Mouse (Mus musculus) cortical plate, adult 2 months (tissue): ENCODE measurements around the gene Olfr1417. TPM values are rescaled to one million over a fixed set of nuclear protein-coding genes. Genes with fewer than 3 reads are reported as not detected.

Source experiments
- H3K27ac ChIP-seq: fragments of 200-500 bp; 2 replicates; pipeline ENCODE4 v1.5.1; 2012; ENCODE audit warnings: low read length, control low read depth, inconsistent platforms; ENCODE audit not compliant: insufficient read depth
- H3K4me1 ChIP-seq: fragments of 200-500 bp; 2 replicates; pipeline ENCODE4 v1.6.1; 2011; ENCODE audit warnings: low read length; ENCODE audit not compliant: control insufficient read depth, insufficient read depth
- H3K4me3 ChIP-seq: fragments of 200-500 bp; 2 replicates; pipeline ENCODE4 v1.5.1; 2011; ENCODE audit warnings: mild to moderate bottlenecking, low read length, control low read depth; ENCODE audit not compliant: insufficient read depth
- CTCF ChIP-seq: fragments of 200-500 bp; IDR thresholded peaks from 2 replicates; pipeline ENCODE4 v1.5.1; 2011; ENCODE audit warnings: mild to moderate bottlenecking, control low read depth, low read length; ENCODE audit not compliant: insufficient read depth; ENCODE audit errors: extremely low read depth
- POLR2A ChIP-seq: fragments of 200-500 bp; IDR thresholded peaks from 2 replicates; pipeline ENCODE4 v1.6.1; 2011; ENCODE audit warnings: mild to moderate bottlenecking, low read length, control low read depth; ENCODE audit not compliant: insufficient read depth; ENCODE audit errors: extremely low read depth
- polyA plus RNA-seq: library from polyadenylated mRNA; depleted of rRNA; stranded (reverse); fragments of >200 nt; gene quantifications from 2 replicates; pipeline ENCODE4 v1.2.3, GENCODE M21; 2012; rRNA removed

Olfr1417 gene
- polyA plus RNA-seq, 1 experiment = not detected

DNA sequence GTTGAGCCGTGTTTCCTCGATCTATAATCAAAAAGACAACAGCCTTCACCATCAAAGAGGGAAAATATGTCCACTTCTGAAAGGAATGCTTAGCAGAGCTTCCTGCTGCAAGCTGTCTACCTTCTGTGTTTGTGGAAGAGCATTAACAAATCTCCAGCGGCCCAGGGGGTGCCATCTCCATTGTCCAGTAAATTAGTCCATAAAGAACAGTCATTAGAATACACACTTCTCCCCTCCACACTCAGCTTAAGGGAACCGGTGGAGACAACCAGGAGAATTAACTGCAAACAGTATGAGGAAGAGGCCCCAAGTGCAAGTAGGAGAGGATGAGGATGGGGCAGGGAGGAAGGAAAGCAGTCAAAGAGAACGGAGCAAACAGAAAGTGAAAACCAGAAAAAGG, 47.2 kb downstream of the Olfr1417 start:
- no peak overlapping the region for H3K27ac ChIP-seq

DNA sequence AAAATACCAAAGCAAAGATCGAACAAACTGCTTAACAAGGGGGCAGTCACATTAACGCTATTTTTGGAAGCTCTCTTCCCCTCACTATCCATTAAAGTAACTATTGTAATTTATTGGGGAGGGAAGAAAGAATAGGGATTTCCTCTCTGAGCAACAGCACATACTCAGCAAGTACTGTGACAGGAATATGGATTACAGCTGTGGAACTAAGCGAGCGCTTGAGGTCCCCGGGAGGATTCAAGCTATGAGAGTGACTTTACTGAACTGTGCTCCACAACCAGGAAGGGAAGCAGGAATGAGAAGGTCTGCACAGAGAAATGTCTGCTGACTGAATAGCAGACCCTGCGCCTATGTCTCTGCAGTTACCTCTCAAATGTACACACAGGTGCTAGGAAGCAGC, 50.1 kb downstream of the Olfr1417 start:
- Histone ChIP-seq H3K4me3 (no peak overlapping the region), H3K4me1 (no peaks in the 10 kb centered on the region)
- no peak for TF ChIP-seq POLR2A
- TF ChIP-seq CTCF = no peak

More for the DNA sequence above, 47.2 kb downstream of the Olfr1417 start:
- no peaks in the 10 kb centered on the region for H3K4me1 ChIP-seq
- H3K4me3 ChIP-seq = no peak overlapping the region
- TF ChIP-seq CTCF = no peak
- TF ChIP-seq POLR2A = no peak

DNA sequence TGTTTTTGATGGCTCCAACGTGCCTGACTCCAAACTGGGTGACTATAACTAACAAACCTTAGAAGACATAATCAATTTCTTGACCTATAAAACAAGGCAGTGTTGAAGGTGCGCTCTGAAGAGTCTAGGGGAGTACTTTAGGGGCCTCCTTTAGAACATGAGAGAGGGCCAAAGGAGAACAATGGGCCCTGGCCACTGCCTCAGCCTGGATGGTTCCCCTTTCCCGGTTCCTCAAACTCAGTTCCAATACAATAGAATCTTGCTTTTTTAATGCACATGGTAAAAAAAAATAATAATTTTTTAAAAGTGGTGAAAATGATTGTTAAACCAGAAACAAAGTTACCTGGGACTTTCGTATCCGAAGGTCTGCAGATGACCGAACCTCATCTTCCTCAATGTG, 51.2 kb downstream of the Olfr1417 start:
- no peak for TF ChIP-seq CTCF
- no peak for TF ChIP-seq POLR2A
- Histone ChIP-seq H3K4me1 (no peaks in the 10 kb centered on the region), H3K4me3 (no peak overlapping the region), H3K27ac (no peak overlapping the region)

More for the DNA sequence above, 50.1 kb downstream of the Olfr1417 start:
- no peak overlapping the region for H3K27ac ChIP-seq

DNA sequence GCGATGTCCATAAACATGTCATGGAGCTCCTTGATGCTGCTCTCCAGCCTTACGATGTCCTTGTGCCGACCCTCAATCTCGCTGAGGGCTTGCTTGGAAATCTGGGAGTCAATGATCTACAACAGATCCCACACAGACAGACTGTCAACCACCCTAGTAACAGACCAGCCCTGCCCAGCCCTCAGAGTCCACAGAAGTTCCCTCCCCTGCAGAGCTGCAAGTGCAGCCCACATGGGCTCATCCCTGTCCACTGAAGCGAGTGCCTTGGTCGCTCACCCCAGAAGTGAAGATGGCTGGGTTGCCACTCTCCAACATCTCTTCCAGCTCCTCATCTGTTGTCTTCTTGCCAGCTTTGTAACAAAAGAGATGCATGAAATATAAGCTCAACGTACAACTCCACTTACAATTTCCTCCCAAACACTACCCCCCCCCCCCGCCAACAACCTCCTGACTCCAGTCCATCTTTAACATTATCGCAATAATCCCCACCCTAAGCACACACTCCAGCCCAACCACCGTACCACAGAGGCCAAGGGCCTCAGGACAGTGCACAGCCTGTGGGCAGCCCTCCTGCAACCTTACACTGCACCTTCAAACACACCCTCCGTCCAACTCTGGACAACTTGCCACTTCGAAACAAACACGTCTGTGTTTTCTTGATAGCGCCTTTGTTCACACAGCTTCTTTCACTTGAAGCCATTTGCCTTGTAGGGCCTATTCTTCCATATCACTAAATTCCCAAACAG, 53.4 kb downstream of the Olfr1417 start:
- Histone ChIP-seq H3K27ac (no peak overlapping the region), H3K4me1 (no peaks in the 10 kb centered on the region), H3K4me3 (no peak overlapping the region)
- no peak for TF ChIP-seq CTCF
- no peak for TF ChIP-seq POLR2A

GRCm38 (mm10) chr19:11777191-11777865, 61.7 kb downstream of the Olfr1417 start:
- Histone ChIP-seq H3K4me1 (no peaks in the 10 kb centered on the region), H3K27ac (no peak overlapping the region), H3K4me3 (no peak overlapping the region)
- TF ChIP-seq CTCF = peak; percentile 57
- TF ChIP-seq POLR2A = no peak

Other genes with a start within 250 kb of the Olfr1417 start
- 1.5 and 1.8 TPM in 2 replicates for gene Ms4a6d, start 234.4 kb downstream of the Olfr1417 start, polyA plus RNA-seq
- 0.06 TPM in 1 of 2 replicates, not detected in the other for gene Ms4a2, start 215.5 kb downstream of the Olfr1417 start, polyA plus RNA-seq
- gene Ms4a3, start 198.4 kb downstream of the Olfr1417 start, polyA plus RNA-seq = not detected in 2 replicates
- gene Oosp2, start 178.7 kb downstream of the Olfr1417 start, polyA plus RNA-seq = not detected in 2 replicates
- not detected in 2 replicates for gene Oosp1, start 148.1 kb downstream of the Olfr1417 start, polyA plus RNA-seq
- gene Oosp3, start 142.2 kb downstream of the Olfr1417 start, polyA plus RNA-seq = not detected in 2 replicates
- not detected in 2 replicates for gene Gif, start 91.7 kb downstream of the Olfr1417 start, polyA plus RNA-seq
- gene Mrpl16, start 68.8 kb downstream of the Olfr1417 start, polyA plus RNA-seq = 38.9 and 39.5 TPM in 2 replicates
- 46.4 and 56.4 TPM in 2 replicates for gene Stx3, start 19.8 kb downstream of the Olfr1417 start, polyA plus RNA-seq
- not detected in 2 replicates for gene Olfr1418, start 21.8 kb upstream of the Olfr1417 start, polyA plus RNA-seq
- 0.13 and 0.15 TPM in 2 replicates for gene Olfr1419, start 35.9 kb upstream of the Olfr1417 start, polyA plus RNA-seq
- not detected in 2 replicates for gene Olfr1420, start 47.3 kb upstream of the Olfr1417 start, polyA plus RNA-seq
- gene Patl1, start 73.2 kb upstream of the Olfr1417 start, polyA plus RNA-seq = 15.5 and 17.2 TPM in 2 replicates
- gene Osbp, start 126.7 kb upstream of the Olfr1417 start, polyA plus RNA-seq = 36.0 and 37.1 TPM in 2 replicates
- gene Olfr1423, start 202.1 kb upstream of the Olfr1417 start, polyA plus RNA-seq = not detected in 2 replicates
- gene Olfr1424, start 223.5 kb upstream of the Olfr1417 start, polyA plus RNA-seq = not detected in 2 replicates
- gene Olfr1425, start 238.5 kb upstream of the Olfr1417 start, polyA plus RNA-seq = not detected in 2 replicates